Mouse (Mus musculus): ENCODE results near the gene Gm10521. TPM values are rescaled to one million over a fixed set of nuclear protein-coding genes. Genes with fewer than 3 reads are reported as not detected.
"Not testable (repeated sequence)": the region's sequence is repeated elsewhere in the genome, so short reads cannot be mapped to it uniquely, and the experiment has no call there.

Gene Gm10521
- not detected in 2 replicates for polyA plus RNA-seq (2014; fragmentation: Nextera tagmentation; extraction: Ambion mirVana)

DNA sequence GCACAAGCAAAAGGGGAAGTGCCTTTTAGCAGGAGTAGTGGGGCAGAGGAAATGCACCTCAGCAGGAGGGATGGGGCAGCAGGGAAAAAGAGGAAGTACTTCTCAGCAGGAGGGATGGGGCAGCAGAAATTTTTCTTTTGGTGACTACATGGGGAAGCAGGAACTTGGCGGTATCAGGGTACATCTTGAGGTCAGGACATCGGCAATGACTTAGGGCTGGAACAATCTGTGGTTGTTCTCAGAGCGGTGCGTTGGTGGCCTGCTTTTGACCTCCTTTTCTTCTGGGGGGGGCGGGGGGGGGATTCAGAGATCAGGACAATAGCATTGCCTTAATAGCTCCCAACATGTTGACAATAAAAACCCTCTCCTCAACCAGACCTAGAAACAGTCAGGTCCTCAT is at the start of gene Gm10521:
Gene Gm10521 (plus strand): TSS at position 301 of the 400 bp plus-strand sequence.
- not testable (repeated sequence) for H3K9me3 ChIP-seq (ENCODE audit: control insufficient read depth, low read length); H3K4me3 ChIP-seq (ENCODE audit: control insufficient read depth in 1 of 2, insufficient read depth in 1 of 2, low read depth in 1 of 2, low read length in 2 of 2); ATAC-seq (ENCODE audit: insufficient number of reproducible peaks, insufficient read depth, low FRiP score, low read depth); H3K27ac ChIP-seq (replicated peaks in 1 of 2; ENCODE audit: control insufficient read depth in 1 of 2, insufficient read depth in 1 of 2, low read depth in 2 of 2, low read length in 2 of 2); H3K27me3 ChIP-seq (ENCODE audit: control insufficient read depth, insufficient read depth, low read length); H3K9ac ChIP-seq (ENCODE audit: low read length); H3K4me2 ChIP-seq (ENCODE audit: low read length); H3K36me3 ChIP-seq (ENCODE audit: control insufficient read depth, insufficient read depth, low read length); H3K4me1 ChIP-seq (ENCODE audit: control insufficient read depth in 2 of 2, insufficient read depth in 2 of 2, low read length in 2 of 2)
- 81% methylated on average over 5 of the region's 5 CpGs for WGBS

GRCm38 (mm10) chr1:171848201-171848600 is 47.3 kb upstream of the Gm10521 start:
- no peak overlapping the region for H3K9ac ChIP-seq (ENCODE audit: low read length)
- no peak overlapping the region for H3K4me2 ChIP-seq (ENCODE audit: low read length)
- H3K9me3 ChIP-seq (ENCODE audit: control insufficient read depth, low read length), result no peaks in the 10 kb centered on the region
- ATAC-seq (ENCODE audit: insufficient number of reproducible peaks, insufficient read depth, low FRiP score, low read depth), result no peak
- H3K27me3 ChIP-seq (ENCODE audit: control insufficient read depth, insufficient read depth, low read length), result no peaks in the 10 kb centered on the region
- no peaks in the 10 kb centered on the region for H3K36me3 ChIP-seq (ENCODE audit: control insufficient read depth, insufficient read depth, low read length)
- H3K4me1 ChIP-seq (ENCODE audit: control insufficient read depth in 2 of 2, insufficient read depth in 2 of 2, low read length in 2 of 2), result no peaks in the 10 kb centered on the region
- H3K27ac ChIP-seq (replicated peaks in 1 of 2; ENCODE audit: control insufficient read depth in 1 of 2, insufficient read depth in 1 of 2, low read depth in 2 of 2, low read length in 2 of 2), result no peak overlapping the region
- no peak overlapping the region for H3K4me3 ChIP-seq (ENCODE audit: control insufficient read depth in 1 of 2, insufficient read depth in 1 of 2, low read depth in 1 of 2, low read length in 2 of 2)

DNA sequence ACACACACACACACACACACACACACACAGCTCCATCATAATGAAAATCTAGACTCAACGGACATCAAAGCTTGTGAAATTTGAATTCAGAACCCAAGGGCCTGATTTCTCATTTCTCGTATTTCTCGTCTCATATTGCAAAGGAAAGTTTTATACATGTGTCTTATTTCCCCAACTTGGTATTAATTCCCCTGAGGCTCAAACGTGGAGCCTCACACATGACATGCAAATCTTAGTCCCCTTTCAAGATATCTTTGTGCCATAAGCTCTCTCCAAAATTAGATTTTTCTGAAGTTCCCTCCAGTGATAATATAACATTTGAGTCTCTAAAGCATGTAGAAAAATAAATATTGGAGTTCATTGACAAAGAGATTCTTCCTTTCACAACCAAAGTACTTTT is 46.7 kb upstream of the Gm10521 start:
- Histone ChIP-seq H3K27ac (replicated peaks in 1 of 2; ENCODE audit: control insufficient read depth in 1 of 2, insufficient read depth in 1 of 2, low read depth in 2 of 2, low read length in 2 of 2) (no peak overlapping the region), H3K4me2 (ENCODE audit: low read length) (no peak overlapping the region), H3K27me3 (ENCODE audit: control insufficient read depth, insufficient read depth, low read length) (no peaks in the 10 kb centered on the region), H3K4me1 (ENCODE audit: control insufficient read depth in 2 of 2, insufficient read depth in 2 of 2, low read length in 2 of 2) (no peaks in the 10 kb centered on the region), H3K9ac (ENCODE audit: low read length) (no peak overlapping the region), H3K36me3 (ENCODE audit: control insufficient read depth, insufficient read depth, low read length) (no peaks in the 10 kb centered on the region), H3K9me3 (ENCODE audit: control insufficient read depth, low read length) (no peaks in the 10 kb centered on the region), H3K4me3 (ENCODE audit: control insufficient read depth in 1 of 2, insufficient read depth in 1 of 2, low read depth in 1 of 2, low read length in 2 of 2) (no peak overlapping the region)
- ATAC-seq (ENCODE audit: insufficient number of reproducible peaks, insufficient read depth, low FRiP score, low read depth), result no peak
- 79% methylated on average over 4 of the region's 4 CpGs for WGBS

GRCm38 (mm10) chr1:171849454-171849853 is 46.0 kb upstream of the Gm10521 start:
- no peak overlapping the region for H3K9ac ChIP-seq (ENCODE audit: low read length)
- no peak for ATAC-seq (ENCODE audit: insufficient number of reproducible peaks, insufficient read depth, low FRiP score, low read depth)
- H3K9me3 ChIP-seq (ENCODE audit: control insufficient read depth, low read length), result no peaks in the 10 kb centered on the region
- 67% methylated on average over 5 of the region's 5 CpGs for WGBS
- H3K4me2 ChIP-seq (ENCODE audit: low read length), result no peak overlapping the region
- no peaks in the 10 kb centered on the region for H3K27me3 ChIP-seq (ENCODE audit: control insufficient read depth, insufficient read depth, low read length)
- no peak overlapping the region for H3K4me3 ChIP-seq (ENCODE audit: control insufficient read depth in 1 of 2, insufficient read depth in 1 of 2, low read depth in 1 of 2, low read length in 2 of 2)
- H3K4me1 ChIP-seq (ENCODE audit: control insufficient read depth in 2 of 2, insufficient read depth in 2 of 2, low read length in 2 of 2), result no peaks in the 10 kb centered on the region
- H3K27ac ChIP-seq (replicated peaks in 1 of 2; ENCODE audit: control insufficient read depth in 1 of 2, insufficient read depth in 1 of 2, low read depth in 2 of 2, low read length in 2 of 2), result no peak overlapping the region
- H3K36me3 ChIP-seq (ENCODE audit: control insufficient read depth, insufficient read depth, low read length), result no peaks in the 10 kb centered on the region

DNA sequence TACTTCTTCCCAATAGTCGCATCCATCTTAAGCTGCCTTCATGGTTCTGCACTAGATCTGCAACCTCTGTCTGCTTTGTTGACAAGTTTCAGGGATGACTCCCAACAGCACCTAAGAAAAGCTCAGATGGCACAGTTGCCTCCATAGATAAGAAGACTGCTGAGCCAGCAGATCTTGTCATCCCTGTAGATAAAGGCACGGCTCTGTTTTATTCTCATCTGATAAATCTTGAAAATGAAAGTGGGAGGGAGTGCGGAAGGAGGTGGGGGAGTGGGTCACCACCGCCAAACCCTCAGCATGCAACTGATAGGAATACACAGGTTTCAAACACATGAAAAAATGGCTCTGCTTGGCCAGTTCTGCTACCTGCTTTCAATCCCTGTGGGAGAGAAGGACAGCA is 30.0 kb upstream of the Gm10521 start:
- Histone ChIP-seq H3K4me2 (ENCODE audit: low read length) (no peak overlapping the region), H3K36me3 (ENCODE audit: control insufficient read depth, insufficient read depth, low read length) (no peaks in the 10 kb centered on the region), H3K4me3 (ENCODE audit: control insufficient read depth in 1 of 2, insufficient read depth in 1 of 2, low read depth in 1 of 2, low read length in 2 of 2) (no peak overlapping the region), H3K4me1 (ENCODE audit: control insufficient read depth in 2 of 2, insufficient read depth in 2 of 2, low read length in 2 of 2) (no peaks in the 10 kb centered on the region), H3K9ac (ENCODE audit: low read length) (no peak overlapping the region), H3K27me3 (ENCODE audit: control insufficient read depth, insufficient read depth, low read length) (no peaks in the 10 kb centered on the region), H3K9me3 (ENCODE audit: control insufficient read depth, low read length) (no peaks in the 10 kb centered on the region), H3K27ac (replicated peaks in 1 of 2; ENCODE audit: control insufficient read depth in 1 of 2, insufficient read depth in 1 of 2, low read depth in 2 of 2, low read length in 2 of 2) (no peak overlapping the region)
- 65% methylated on average over 4 of the region's 4 CpGs for WGBS
- ATAC-seq (ENCODE audit: insufficient number of reproducible peaks, insufficient read depth, low FRiP score, low read depth), result no peak

DNA sequence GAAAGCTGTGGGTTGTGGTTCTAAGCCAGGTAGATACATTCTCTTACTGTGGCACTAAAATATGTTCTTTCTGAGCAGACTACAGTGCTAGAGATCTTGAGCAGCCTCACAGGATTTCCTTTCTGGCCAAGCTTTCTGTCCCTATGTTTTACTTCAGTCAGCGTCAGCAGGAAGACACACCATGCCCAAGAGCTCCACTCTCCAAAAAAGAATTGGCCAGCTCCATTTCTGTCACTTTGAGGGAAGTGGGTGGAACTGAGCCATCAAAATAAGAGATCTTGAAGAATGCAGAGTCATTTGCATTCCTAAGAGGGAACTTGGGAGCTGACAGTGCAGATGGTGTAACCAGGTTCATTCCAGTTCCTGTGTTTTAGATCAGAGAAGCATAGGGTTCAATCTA is 8.5 kb upstream of the Gm10521 start:
- H3K4me3 ChIP-seq (ENCODE audit: control insufficient read depth in 1 of 2, insufficient read depth in 1 of 2, low read depth in 1 of 2, low read length in 2 of 2), result no peak overlapping the region
- H3K27me3 ChIP-seq (ENCODE audit: control insufficient read depth, insufficient read depth, low read length), result no peaks in the 10 kb centered on the region
- H3K36me3 ChIP-seq (ENCODE audit: control insufficient read depth, insufficient read depth, low read length), result no peaks in the 10 kb centered on the region
- H3K9ac ChIP-seq (ENCODE audit: low read length), result no peak overlapping the region
- 69% methylated on average over 1 of the region's 1 CpGs for WGBS
- no peak overlapping the region for H3K4me2 ChIP-seq (ENCODE audit: low read length)
- no peaks in the 10 kb centered on the region for H3K4me1 ChIP-seq (ENCODE audit: control insufficient read depth in 2 of 2, insufficient read depth in 2 of 2, low read length in 2 of 2)
- no peak overlapping the region for H3K27ac ChIP-seq (replicated peaks in 1 of 2; ENCODE audit: control insufficient read depth in 1 of 2, insufficient read depth in 1 of 2, low read depth in 2 of 2, low read length in 2 of 2)
- H3K9me3 ChIP-seq (ENCODE audit: control insufficient read depth, low read length), result no peaks in the 10 kb centered on the region
- ATAC-seq (ENCODE audit: insufficient number of reproducible peaks, insufficient read depth, low FRiP score, low read depth), result no peak

DNA sequence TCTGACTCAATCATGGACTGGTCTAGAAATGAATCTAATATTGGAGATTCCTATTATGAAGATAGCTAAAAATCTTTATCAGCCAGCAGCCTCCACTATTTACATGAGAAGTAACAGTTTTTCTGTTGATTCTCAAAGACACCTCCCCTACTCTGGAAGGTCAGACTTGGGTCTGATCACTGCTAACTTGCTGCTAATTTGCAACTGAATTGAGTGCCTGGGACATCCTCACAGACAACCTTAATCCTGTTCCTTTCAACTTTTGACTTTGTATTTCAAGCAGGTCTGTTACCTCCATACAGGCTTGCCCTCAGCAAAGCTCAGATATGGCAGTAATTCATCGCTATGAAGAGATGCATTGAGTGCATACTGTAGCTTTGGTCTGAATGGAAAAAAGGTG is 8.5 kb downstream of the Gm10521 start:
- Histone ChIP-seq H3K4me1 (ENCODE audit: control insufficient read depth in 2 of 2, insufficient read depth in 2 of 2, low read length in 2 of 2) (no peaks in the 10 kb centered on the region), H3K4me2 (ENCODE audit: low read length) (no peak overlapping the region), H3K36me3 (ENCODE audit: control insufficient read depth, insufficient read depth, low read length) (no peaks in the 10 kb centered on the region), H3K4me3 (ENCODE audit: control insufficient read depth in 1 of 2, insufficient read depth in 1 of 2, low read depth in 1 of 2, low read length in 2 of 2) (no peak overlapping the region), H3K9ac (ENCODE audit: low read length) (no peak overlapping the region), H3K27me3 (ENCODE audit: control insufficient read depth, insufficient read depth, low read length) (no peaks in the 10 kb centered on the region), H3K27ac (replicated peaks in 1 of 2; ENCODE audit: control insufficient read depth in 1 of 2, insufficient read depth in 1 of 2, low read depth in 2 of 2, low read length in 2 of 2) (no peak overlapping the region), H3K9me3 (ENCODE audit: control insufficient read depth, low read length) (peaks cover 4% of the 10 kb centered on the region; the same call in 1 of the 2 replicates)
- 77% methylated on average over 1 of the region's 1 CpGs for WGBS
- ATAC-seq (ENCODE audit: insufficient number of reproducible peaks, insufficient read depth, low FRiP score, low read depth), result no peak

DNA sequence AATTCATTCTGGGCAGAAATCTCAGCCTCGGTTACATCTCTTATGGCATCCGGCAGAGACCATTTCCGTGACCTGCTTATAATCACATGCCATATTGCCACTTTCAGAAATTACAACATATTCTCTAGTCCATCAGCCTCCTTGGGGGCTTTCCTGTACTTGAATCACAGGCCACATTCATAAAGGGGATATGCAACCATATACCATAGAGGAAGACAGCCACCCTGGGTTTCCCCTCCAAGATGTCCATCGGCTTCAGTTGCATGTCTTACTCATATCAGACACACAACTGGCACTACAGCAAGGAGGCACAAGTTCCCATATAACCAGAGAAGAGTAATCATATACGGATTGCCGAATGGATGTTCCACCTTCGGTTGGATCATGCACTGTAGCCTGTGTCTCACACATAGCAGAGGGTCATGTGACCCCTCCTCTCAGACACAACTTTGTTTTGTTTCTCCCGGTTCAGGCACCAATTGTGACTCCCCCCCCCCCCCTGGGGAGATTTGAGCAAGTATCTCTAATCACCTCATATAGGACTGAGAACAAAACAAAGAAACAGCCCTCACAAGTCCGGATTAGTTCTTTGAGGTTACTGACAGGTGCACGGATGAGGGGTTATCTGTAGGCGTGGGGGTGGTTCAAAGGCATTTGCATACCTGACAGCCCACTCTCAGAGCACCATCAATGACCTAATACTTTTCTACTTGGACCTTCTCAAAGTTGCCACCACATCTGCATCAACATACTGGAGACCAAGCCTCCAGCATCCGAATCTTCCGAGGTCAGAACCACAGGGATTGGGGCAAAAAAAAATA is 20.4 kb downstream of the Gm10521 start:
- no peak for ATAC-seq (ENCODE audit: insufficient number of reproducible peaks, insufficient read depth, low FRiP score, low read depth)
- Histone ChIP-seq H3K4me2 (ENCODE audit: low read length) (no peak overlapping the region), H3K4me1 (ENCODE audit: control insufficient read depth in 2 of 2, insufficient read depth in 2 of 2, low read length in 2 of 2) (no peaks in the 10 kb centered on the region), H3K27me3 (ENCODE audit: control insufficient read depth, insufficient read depth, low read length) (no peaks in the 10 kb centered on the region), H3K4me3 (ENCODE audit: control insufficient read depth in 1 of 2, insufficient read depth in 1 of 2, low read depth in 1 of 2, low read length in 2 of 2) (no peak overlapping the region), H3K27ac (replicated peaks in 1 of 2; ENCODE audit: control insufficient read depth in 1 of 2, insufficient read depth in 1 of 2, low read depth in 2 of 2, low read length in 2 of 2) (no peak overlapping the region), H3K9me3 (ENCODE audit: control insufficient read depth, low read length) (0 out of 2 replicates have a peak, but pooled peaks cover 3% of the 10 kb centered on the region), H3K9ac (ENCODE audit: low read length) (no peak overlapping the region), H3K36me3 (ENCODE audit: control insufficient read depth, insufficient read depth, low read length) (no peaks in the 10 kb centered on the region)
- WGBS, result 77% methylated on average over 13 of the region's 13 CpGs

All from heart, embryonic 14.5 days (tissue).